Mouse (Mus musculus) testis, adult 2 months (tissue): ENCODE measurements around the gene Trpm4.

Experiments used
- CTCF ChIP-seq: fragments of 200-500 bp; IDR thresholded peaks from 2 replicates; pipeline ENCODE4 v1.5.1; 2012; ENCODE audit warnings: low read depth, mild to moderate bottlenecking, inconsistent platforms, low read length, moderate library complexity; ENCODE audit not compliant: control insufficient read depth, insufficient read depth, insufficient replicate concordance
- POLR2A ChIP-seq: fragments of 200-500 bp; IDR thresholded peaks from 2 replicates; pipeline ENCODE4 v1.6.1; 2012; ENCODE audit warnings: low read depth, mild to moderate bottlenecking, inconsistent platforms, low read length, moderate library complexity; ENCODE audit not compliant: control insufficient read depth

GRCm38 (mm10) chr7:45366652-45367019, 33.1 kb upstream of the Trpm4 start, which contains the start of gene Ppfia3:
- TF ChIP-seq POLR2A (no peak), CTCF (no peak)
